Mouse (Mus musculus): ENCODE measurements at regions not wholly inside any gene's neighbourhood (a gene's known extent, or its start where the extent isn't known, plus 50 kb on each side); places are given as distances from the start of the nearest gene placed in this dataset.

DNA sequence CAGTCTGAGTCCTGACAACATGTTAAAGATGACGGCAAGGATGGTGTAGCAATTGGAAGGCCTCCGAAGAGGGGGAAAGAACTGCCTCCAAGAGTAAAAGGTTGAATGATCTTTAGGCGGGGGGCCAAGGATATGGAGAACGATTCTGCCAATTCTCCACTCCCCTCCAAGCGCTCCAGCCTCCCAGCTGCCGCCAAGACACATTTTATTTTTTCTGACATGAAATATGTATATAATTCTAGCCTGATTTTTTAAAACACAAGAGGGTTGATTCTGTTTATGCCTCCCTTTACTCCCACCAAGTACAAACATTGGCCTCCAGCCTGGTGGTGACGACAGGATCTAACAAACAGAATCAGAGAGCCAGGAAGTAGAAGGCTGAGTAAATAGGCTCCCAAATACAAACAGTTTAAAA lies 345.8 kb downstream of the Osr1 start:
- Histone ChIP-seq H3K4me1 (no peaks in the 10 kb centered on the region), H3K27ac (no peak overlapping the region), H3K4me3 (replicated peaks) (no peak overlapping the region), H3K4me2 (no peak overlapping the region), H3K9ac (no peak overlapping the region), H3K27me3 (no peaks in the 10 kb centered on the region), H3K9me3 (0 out of 2 replicates have a peak, but pooled peaks cover 4% of the 10 kb centered on the region), H3K36me3 (replicated peaks) (no peaks in the 10 kb centered on the region)
- ATAC-seq (ENCODE audit: low FRiP score), result no peak
- WGBS, result 87% methylated on average over 7 of the region's 7 CpGs

- Histone ChIP-seq H3K27me3 (no peaks in the 10 kb centered on the region), H3K27ac (no peak overlapping the region), H3K9ac (no peak overlapping the region), H3K9me3 (0 out of 2 replicates have a peak, but pooled peaks cover 4% of the 10 kb centered on the region), H3K4me1 (no peaks in the 10 kb centered on the region), H3K4me3 (replicated peaks) (no peak overlapping the region), H3K36me3 (replicated peaks) (no peaks in the 10 kb centered on the region), H3K4me2 (no peak overlapping the region)
- 82% methylated on average over 4 of the region's 4 CpGs for WGBS
- ATAC-seq (ENCODE audit: low FRiP score), result no peak
Observed at GRCm38 (mm10) chr12:9918026-9918425, 348.1 kb downstream of the Osr1 start.

GRCm38 (mm10) chr12:9919007-9919406 lies 349.1 kb downstream of the Osr1 start:
- H3K4me2 ChIP-seq, result no peak overlapping the region
- no peak overlapping the region for H3K9ac ChIP-seq
- 64% methylated on average over 3 of the region's 3 CpGs for WGBS
- H3K27ac ChIP-seq, result no peak overlapping the region
- H3K4me3 ChIP-seq (replicated peaks), result no peak overlapping the region
- no peaks in the 10 kb centered on the region for H3K4me1 ChIP-seq
- H3K9me3 ChIP-seq, result 0 out of 2 replicates have a peak, but pooled peaks cover 4% of the 10 kb centered on the region
- H3K27me3 ChIP-seq, result no peaks in the 10 kb centered on the region
- no peaks in the 10 kb centered on the region for H3K36me3 ChIP-seq (replicated peaks)
- no peak for ATAC-seq (ENCODE audit: low FRiP score)

- H3K4me3 ChIP-seq (replicated peaks), result no peak overlapping the region
- ATAC-seq (ENCODE audit: low FRiP score), result no peak
- H3K4me1 ChIP-seq, result no peaks in the 10 kb centered on the region
- no peak overlapping the region for H3K27ac ChIP-seq
- H3K4me2 ChIP-seq, result no peak overlapping the region
- WGBS, result 71% methylated on average over 4 of the region's 4 CpGs
- 0 out of 2 replicates have a peak, but pooled peaks cover 3% of the 10 kb centered on the region for H3K9me3 ChIP-seq
- no peaks in the 10 kb centered on the region for H3K27me3 ChIP-seq
- no peaks in the 10 kb centered on the region for H3K36me3 ChIP-seq (replicated peaks)
- no peak overlapping the region for H3K9ac ChIP-seq
Observed at GRCm38 (mm10) chr12:9919433-9919832, 349.5 kb downstream of the Osr1 start.

DNA sequence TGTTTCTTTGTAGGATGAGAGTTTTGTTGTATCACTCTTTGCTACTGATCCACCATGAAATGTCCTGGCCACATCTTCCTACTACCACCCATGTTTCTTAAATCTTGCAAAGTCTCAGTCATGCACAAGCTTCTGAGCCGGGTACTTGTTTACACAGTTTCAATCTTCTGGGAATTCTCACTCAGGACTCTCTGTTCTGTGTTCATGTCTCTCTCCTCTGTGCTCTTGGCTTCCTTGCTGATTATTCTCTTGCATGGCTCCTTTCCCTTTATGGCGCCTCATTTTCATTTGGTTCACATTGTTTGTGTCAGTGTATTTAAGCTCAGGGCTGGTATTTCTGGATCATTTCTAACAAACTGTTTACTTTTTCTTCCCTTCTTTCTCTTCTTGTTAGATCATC lies 350.5 kb downstream of the Osr1 start:
- Histone ChIP-seq H3K9ac (no peak overlapping the region), H3K4me3 (replicated peaks) (no peak overlapping the region), H3K27me3 (no peaks in the 10 kb centered on the region), H3K27ac (no peak overlapping the region), H3K4me1 (no peaks in the 10 kb centered on the region), H3K36me3 (replicated peaks) (no peaks in the 10 kb centered on the region), H3K4me2 (no peak overlapping the region), H3K9me3 (no peaks in the 10 kb centered on the region)
- ATAC-seq (ENCODE audit: low FRiP score), result no peak
- WGBS, result 92% methylated on average over 2 of the region's 2 CpGs

- ATAC-seq (ENCODE audit: low FRiP score), result no peak
- H3K36me3 ChIP-seq (replicated peaks), result no peaks in the 10 kb centered on the region
- no peak overlapping the region for H3K4me2 ChIP-seq
- H3K9me3 ChIP-seq, result no peaks in the 10 kb centered on the region
- no peaks in the 10 kb centered on the region for H3K27me3 ChIP-seq
- H3K9ac ChIP-seq, result no peak overlapping the region
- WGBS, result 78% methylated on average over 2 of the region's 2 CpGs
- no peak overlapping the region for H3K27ac ChIP-seq
- H3K4me1 ChIP-seq, result no peaks in the 10 kb centered on the region
- no peak overlapping the region for H3K4me3 ChIP-seq (replicated peaks)
Observed at GRCm38 (mm10) chr12:9921591-9922198, 351.8 kb downstream of the Osr1 start.

- Histone ChIP-seq H3K9me3 (no peaks in the 10 kb centered on the region), H3K9ac (no peak overlapping the region), H3K36me3 (replicated peaks) (no peaks in the 10 kb centered on the region), H3K4me2 (no peak overlapping the region), H3K4me3 (replicated peaks) (no peak overlapping the region), H3K27me3 (no peaks in the 10 kb centered on the region), H3K4me1 (no peaks in the 10 kb centered on the region), H3K27ac (no peak overlapping the region)
- no peak for ATAC-seq (ENCODE audit: low FRiP score)
- WGBS, result 91% methylated on average over 3 of the region's 3 CpGs
Observed at GRCm38 (mm10) chr12:9924561-9924960, 354.6 kb downstream of the Osr1 start.

DNA sequence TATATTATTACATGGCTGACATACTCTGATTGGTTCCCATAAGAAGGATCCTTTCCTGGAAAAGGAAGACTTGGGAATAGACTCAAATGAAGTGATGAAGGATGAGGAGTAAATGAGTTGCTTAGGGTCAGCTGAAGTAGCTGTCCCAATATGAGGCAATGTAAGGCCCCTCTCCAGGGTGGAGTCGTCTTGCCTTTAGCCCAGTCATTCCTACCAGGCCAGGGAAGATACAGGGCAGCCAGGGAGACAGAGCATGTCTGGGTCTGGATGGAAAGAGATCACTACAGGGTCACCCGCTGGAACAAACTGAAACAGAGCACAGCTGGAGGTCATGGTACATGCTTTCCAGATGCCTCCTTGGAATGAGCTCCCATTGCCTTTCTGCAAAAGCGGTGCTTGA lies 364.2 kb downstream of the Osr1 start:
- no peak overlapping the region for H3K27ac ChIP-seq
- H3K9ac ChIP-seq, result no peak overlapping the region
- WGBS, result 83% methylated on average over 3 of the region's 3 CpGs
- no peaks in the 10 kb centered on the region for H3K9me3 ChIP-seq
- no peaks in the 10 kb centered on the region for H3K4me1 ChIP-seq
- ATAC-seq (ENCODE audit: low FRiP score), result no peak
- H3K27me3 ChIP-seq, result no peaks in the 10 kb centered on the region
- H3K4me2 ChIP-seq, result no peak overlapping the region
- no peak overlapping the region for H3K4me3 ChIP-seq (replicated peaks)
- no peaks in the 10 kb centered on the region for H3K36me3 ChIP-seq (replicated peaks)

DNA sequence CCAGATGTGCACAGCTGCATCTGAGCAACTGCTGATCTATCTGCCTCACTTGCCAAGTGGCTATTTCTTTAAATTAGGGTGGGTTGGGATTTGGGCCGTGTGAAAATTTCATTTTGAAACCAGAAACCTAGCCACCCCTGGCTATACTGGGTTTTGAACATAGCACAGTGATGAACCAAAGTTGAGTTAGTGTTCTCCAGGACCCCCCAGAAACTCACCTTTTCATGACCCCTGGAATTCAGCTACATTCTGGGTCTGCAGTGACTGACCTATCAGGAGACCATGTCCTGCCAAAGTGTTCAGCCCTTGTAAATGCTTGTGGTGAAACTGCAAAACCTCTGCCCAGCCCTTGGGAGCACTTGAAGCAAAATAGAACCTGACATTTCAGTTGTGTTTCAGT lies 371.4 kb downstream of the Osr1 start:
- H3K9ac ChIP-seq, result no peak overlapping the region
- H3K27me3 ChIP-seq, result no peaks in the 10 kb centered on the region
- no peak overlapping the region for H3K4me2 ChIP-seq
- ATAC-seq (ENCODE audit: low FRiP score), result no peak
- no peaks in the 10 kb centered on the region for H3K4me1 ChIP-seq
- H3K4me3 ChIP-seq (replicated peaks), result no peak overlapping the region
- no peak overlapping the region for H3K27ac ChIP-seq
- WGBS, result 83% methylated on average over 1 of the region's 1 CpGs
- H3K9me3 ChIP-seq, result no peaks in the 10 kb centered on the region
- no peaks in the 10 kb centered on the region for H3K36me3 ChIP-seq (replicated peaks)

DNA sequence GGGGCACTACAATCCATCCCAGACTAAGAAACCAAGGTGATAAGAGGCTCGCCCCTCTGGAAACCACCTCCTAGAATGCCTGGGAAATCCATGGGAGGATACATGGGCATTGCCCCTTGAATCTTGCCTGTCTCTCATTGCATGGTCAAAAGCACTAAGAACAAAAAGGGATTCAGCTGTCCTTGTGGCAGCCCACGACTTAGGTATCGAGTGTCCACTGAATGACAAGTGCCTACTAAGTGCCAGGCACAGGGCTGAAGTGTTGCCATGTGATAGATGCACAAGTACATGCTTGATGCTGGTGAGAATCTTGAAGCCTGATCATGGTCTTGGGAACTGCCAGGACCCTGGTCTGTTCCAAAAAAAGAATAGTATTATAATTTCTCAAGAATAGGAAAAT lies 371.9 kb downstream of the Osr1 start:
- no peaks in the 10 kb centered on the region for H3K36me3 ChIP-seq (replicated peaks)
- no peak for ATAC-seq (ENCODE audit: low FRiP score)
- WGBS, result 92% methylated on average over 3 of the region's 3 CpGs

DNA sequence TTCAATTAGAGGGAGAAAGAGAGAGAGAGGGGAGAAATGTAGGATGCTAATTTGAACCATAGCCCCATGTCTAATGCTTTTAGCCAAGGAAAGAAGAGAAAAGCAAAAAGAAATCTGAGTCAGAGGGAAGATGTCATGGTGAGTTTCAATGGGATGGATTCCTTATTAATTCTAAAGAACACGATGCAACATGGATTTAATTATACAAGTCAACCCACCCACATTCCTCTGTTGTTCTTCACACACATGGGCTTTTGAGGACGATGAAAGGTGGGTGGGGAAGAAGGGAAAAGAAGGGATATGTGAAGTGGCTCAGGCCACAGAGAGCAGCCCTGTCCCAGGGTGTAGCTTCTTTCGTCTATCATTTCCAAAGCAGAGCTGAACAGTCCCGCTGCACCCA lies 378.9 kb downstream of the Osr1 start:
- Histone ChIP-seq H3K4me1 (no peaks in the 10 kb centered on the region), H3K36me3 (replicated peaks) (no peaks in the 10 kb centered on the region), H3K4me2 (no peak overlapping the region), H3K27me3 (no peaks in the 10 kb centered on the region), H3K9me3 (no peaks in the 10 kb centered on the region), H3K9ac (no peak overlapping the region), H3K27ac (no peak overlapping the region), H3K4me3 (replicated peaks) (no peak overlapping the region)
- 65% methylated on average over 4 of the region's 4 CpGs for WGBS
- no peak for ATAC-seq (ENCODE audit: low FRiP score)

More for the DNA sequence above, 371.9 kb downstream of the Osr1 start:
- no peak overlapping the region for H3K27ac ChIP-seq
- H3K4me3 ChIP-seq (replicated peaks), result no peak overlapping the region
- H3K4me1 ChIP-seq, result no peaks in the 10 kb centered on the region
- no peak overlapping the region for H3K9ac ChIP-seq
- no peaks in the 10 kb centered on the region for H3K27me3 ChIP-seq
- no peak overlapping the region for H3K4me2 ChIP-seq
- H3K9me3 ChIP-seq, result no peaks in the 10 kb centered on the region

GRCm38 (mm10) chr12:9952372-9952771 lies 382.5 kb downstream of the Osr1 start:
- Histone ChIP-seq H3K4me2 (no peak overlapping the region), H3K36me3 (replicated peaks) (no peaks in the 10 kb centered on the region), H3K27me3 (no peaks in the 10 kb centered on the region), H3K27ac (no peak overlapping the region), H3K9ac (no peak overlapping the region), H3K4me1 (no peaks in the 10 kb centered on the region), H3K9me3 (no peaks in the 10 kb centered on the region), H3K4me3 (replicated peaks) (no peak overlapping the region)
- no peak for ATAC-seq (ENCODE audit: low FRiP score)
- 87% methylated on average over 2 of the region's 2 CpGs for WGBS

- H3K27ac ChIP-seq, result no peak overlapping the region
- no peak for ATAC-seq (ENCODE audit: low FRiP score)
- H3K4me2 ChIP-seq, result no peak overlapping the region
- 84% methylated on average over 6 of the region's 6 CpGs for WGBS
- H3K9me3 ChIP-seq, result no peaks in the 10 kb centered on the region
- H3K27me3 ChIP-seq, result no peaks in the 10 kb centered on the region
- no peak overlapping the region for H3K4me3 ChIP-seq (replicated peaks)
- H3K4me1 ChIP-seq, result no peaks in the 10 kb centered on the region
- no peaks in the 10 kb centered on the region for H3K36me3 ChIP-seq (replicated peaks)
- no peak overlapping the region for H3K9ac ChIP-seq
Observed at GRCm38 (mm10) chr12:9954178-9954888, 384.4 kb downstream of the Osr1 start.

All from forebrain, embryonic 12.5 days (tissue).